Mouse (Mus musculus) C2C12 (cell line): ENCODE data around the gene Cldn18. TPM values are rescaled to one million over a fixed set of nuclear protein-coding genes. Genes with fewer than 3 reads are reported as not detected.

ENCODE experiments used
- H3K27me3 ChIP-seq: one replicate; pipeline ENCODE4 v1.6.1; 2011; ENCODE audit not compliant: control insufficient read depth, insufficient read depth, insufficient read length
- H3K36me3 ChIP-seq: one replicate; pipeline ENCODE4 v1.6.1; 2011; ENCODE audit not compliant: control insufficient read depth, insufficient read depth
- H3K4me3 ChIP-seq: one replicate; pipeline ENCODE4 v1.5.1; 2011; ENCODE audit warnings: mild to moderate bottlenecking, control low read depth; ENCODE audit not compliant: poor library complexity, insufficient read depth, severe bottlenecking
- H3K79me2 ChIP-seq: one replicate; pipeline ENCODE4 v1.6.1; 2011; ENCODE audit not compliant: control insufficient read depth, insufficient read depth
- H3K79me3 ChIP-seq: one replicate; pipeline ENCODE4 v1.6.1; 2011; ENCODE audit warnings: low read depth, control low read depth
- H3ac ChIP-seq: one replicate; pipeline ENCODE3; 2011; ENCODE audit warnings: low read depth; ENCODE audit not compliant: control insufficient read depth, insufficient read length
- CEBPB ChIP-seq: IDR thresholded peaks from one replicate; pipeline ENCODE4 v1.6.1; 2011; ENCODE audit warnings: low read depth, mild to moderate bottlenecking, control low read depth, moderate library complexity
- CTCF ChIP-seq: IDR thresholded peaks from one replicate; pipeline ENCODE4 v1.5.1; 2011; ENCODE audit not compliant: control insufficient read depth, insufficient read depth, insufficient read length
- FOSL1 ChIP-seq: IDR thresholded peaks from one replicate; pipeline ENCODE4 v1.8.0; 2011; ENCODE audit warnings: mild to moderate bottlenecking, low read length; ENCODE audit not compliant: poor library complexity, insufficient read depth, severe bottlenecking
- MAX ChIP-seq: IDR thresholded peaks from one replicate; pipeline ENCODE4 v1.6.1; 2011; ENCODE audit warnings: mild to moderate bottlenecking, control low read depth
- MYOD1 ChIP-seq: IDR thresholded peaks from one replicate; pipeline ENCODE4 v1.6.1; 2011; ENCODE audit warnings: low read depth; ENCODE audit not compliant: control insufficient read depth, insufficient read length
- MYOG ChIP-seq: IDR thresholded peaks from one replicate; pipeline ENCODE4 v1.6.1; 2011; ENCODE audit not compliant: control insufficient read depth, insufficient read length; ENCODE audit errors: extremely low read depth
- USF1 ChIP-seq: IDR thresholded peaks from one replicate; pipeline ENCODE4 v1.6.1; 2011; ENCODE audit warnings: low read depth, mild to moderate bottlenecking, control low read depth, moderate library complexity
- polyA plus RNA-seq: library from polyadenylated mRNA; unstranded; fragments of >200 nt; fragmentation: generic; extraction: Trizol; gene quantifications from one replicate; pipeline ENCODE4 v1.2.1, GENCODE M21; 2012; ENCODE audit warnings: missing spikeins

Gene Cldn18
- polyA plus RNA-seq, 1 experiment = 0.02 TPM

DNA sequence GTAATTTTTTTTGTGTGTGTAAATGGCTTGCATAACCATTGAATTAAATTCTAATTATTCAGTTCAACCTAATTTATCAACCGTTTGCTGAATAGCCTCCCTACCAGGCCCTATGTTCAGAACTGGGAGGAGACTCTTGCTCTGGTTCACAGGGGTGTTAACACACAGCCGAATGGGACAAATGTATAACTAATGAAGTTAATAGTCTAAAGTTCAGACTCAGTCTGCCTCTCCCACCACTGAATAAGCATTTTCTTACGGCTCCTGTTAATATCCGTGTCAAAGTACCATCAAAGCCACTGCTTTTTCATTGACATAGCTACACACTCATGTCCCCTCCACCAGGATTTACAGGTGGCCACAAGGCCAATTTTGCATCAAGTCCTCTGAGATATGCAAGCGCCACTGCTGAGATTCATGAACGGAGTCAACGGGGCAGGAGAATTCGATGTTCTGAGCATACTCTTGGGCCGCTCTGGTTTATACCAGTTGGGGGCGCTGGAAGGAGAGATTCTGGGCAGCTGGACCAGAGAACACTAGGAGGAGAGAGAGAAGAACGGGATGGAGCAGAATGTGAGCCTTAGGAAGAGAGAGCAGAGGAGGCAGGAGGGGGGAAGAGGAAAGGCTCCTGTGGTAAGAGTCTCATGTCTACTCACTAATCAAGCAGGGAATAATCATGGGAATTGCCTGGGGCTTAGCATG is 9.5 kb downstream of the Cldn18 start:
- H3K79me2 ChIP-seq = no peaks in the 10 kb centered on the region
- no peaks in the 10 kb centered on the region for H3K36me3 ChIP-seq
- no peak for TF ChIP-seq USF1
- H3K79me3 ChIP-seq = no peaks in the 10 kb centered on the region
- H3K27me3 ChIP-seq = no peaks in the 10 kb centered on the region
- no peak overlapping the region for H3ac ChIP-seq
- no peak overlapping the region for H3K4me3 ChIP-seq

DNA sequence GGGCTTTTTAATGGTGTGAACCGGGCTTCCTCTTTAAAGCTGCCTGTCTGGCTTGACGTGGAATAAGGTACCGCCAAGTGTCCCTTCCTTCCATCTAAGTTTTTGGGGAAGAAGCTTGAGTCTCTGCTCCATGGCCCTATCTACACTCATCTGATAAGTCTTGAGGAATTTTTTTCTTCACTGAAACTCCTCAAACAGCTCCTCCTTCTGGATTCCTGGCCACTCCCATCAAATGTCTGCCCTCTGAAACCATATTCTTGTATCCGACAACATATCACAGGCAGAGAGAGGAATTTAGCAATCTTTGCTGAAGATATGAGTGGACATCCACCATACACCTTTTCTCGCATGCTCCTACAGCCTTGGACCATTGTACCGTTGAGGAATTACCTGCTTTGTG is 10.8 kb downstream of the Cldn18 start:
- H3K36me3 ChIP-seq = no peaks in the 10 kb centered on the region
- H3K27me3 ChIP-seq = no peaks in the 10 kb centered on the region
- H3K4me3 ChIP-seq = no peak overlapping the region
- no peaks in the 10 kb centered on the region for H3K79me3 ChIP-seq
- TF ChIP-seq CTCF = no peak
- no peak for TF ChIP-seq CEBPB
- no peak for TF ChIP-seq MYOG
- no peak for TF ChIP-seq USF1
- no peak for TF ChIP-seq MAX
- no peak for TF ChIP-seq FOSL1
- no peak for TF ChIP-seq MYOD1
- H3K79me2 ChIP-seq = no peaks in the 10 kb centered on the region
- no peak overlapping the region for H3ac ChIP-seq

DNA sequence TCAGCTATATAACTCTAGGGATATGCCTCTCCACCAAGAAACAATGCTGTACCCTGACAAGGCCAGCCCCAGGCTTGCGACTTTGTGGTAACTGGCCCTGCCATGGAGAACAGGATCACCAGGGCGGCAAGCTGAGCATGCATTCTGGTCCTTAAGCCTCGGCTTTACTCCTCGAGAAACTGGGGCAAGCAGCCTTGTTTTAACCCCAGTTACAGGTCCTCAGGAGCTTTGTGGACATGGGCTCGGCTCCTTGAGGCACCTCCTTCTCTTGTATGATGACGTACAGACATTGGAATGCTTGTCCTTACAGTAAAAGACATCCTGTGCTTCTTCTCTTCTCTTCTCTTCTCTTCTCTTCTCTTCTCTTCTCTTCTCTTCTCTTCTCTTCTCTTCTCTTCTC is 13.4 kb downstream of the Cldn18 start:
- Histone ChIP-seq H3K27me3 (no peaks in the 10 kb centered on the region), H3K36me3 (no peaks in the 10 kb centered on the region), H3K79me2 (no peaks in the 10 kb centered on the region), H3K4me3 (no peak overlapping the region), H3K79me3 (no peaks in the 10 kb centered on the region), H3ac (no peak overlapping the region)
- no peak for TF ChIP-seq MYOG
- no peak for TF ChIP-seq USF1
- no peak for TF ChIP-seq CTCF
- no peak for TF ChIP-seq MYOD1
- no peak for TF ChIP-seq MAX
- no peak for TF ChIP-seq CEBPB
- TF ChIP-seq FOSL1 = no peak

DNA sequence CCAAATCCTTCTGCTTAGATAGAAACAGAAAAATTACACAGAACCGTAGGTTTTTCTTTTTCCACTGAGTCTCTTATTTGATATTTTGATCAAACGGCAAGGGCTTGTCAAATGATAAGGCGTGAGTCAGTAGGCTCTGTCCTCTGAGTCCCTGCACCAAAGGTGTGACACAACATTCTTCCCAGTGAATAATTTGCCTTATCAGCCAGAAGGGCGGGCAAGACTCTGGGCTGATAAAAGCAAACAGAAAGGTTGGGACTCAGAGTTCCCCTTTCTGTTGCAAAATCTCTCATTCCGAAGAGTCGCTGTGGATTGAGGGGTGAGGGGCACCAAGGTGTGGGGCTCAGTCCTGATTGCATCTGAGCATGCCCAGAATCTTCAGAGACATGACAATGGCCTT is 14.9 kb downstream of the Cldn18 start:
- no peak overlapping the region for H3K4me3 ChIP-seq
- no peaks in the 10 kb centered on the region for H3K27me3 ChIP-seq
- H3K79me3 ChIP-seq = no peaks in the 10 kb centered on the region
- TF ChIP-seq CTCF (no peak), FOSL1 (no peak), USF1 (no peak), MYOD1 (no peak), MAX (no peak), MYOG (no peak), CEBPB (no peak)
- H3K79me2 ChIP-seq = no peaks in the 10 kb centered on the region
- H3K36me3 ChIP-seq = no peaks in the 10 kb centered on the region
- H3ac ChIP-seq = no peak overlapping the region

DNA sequence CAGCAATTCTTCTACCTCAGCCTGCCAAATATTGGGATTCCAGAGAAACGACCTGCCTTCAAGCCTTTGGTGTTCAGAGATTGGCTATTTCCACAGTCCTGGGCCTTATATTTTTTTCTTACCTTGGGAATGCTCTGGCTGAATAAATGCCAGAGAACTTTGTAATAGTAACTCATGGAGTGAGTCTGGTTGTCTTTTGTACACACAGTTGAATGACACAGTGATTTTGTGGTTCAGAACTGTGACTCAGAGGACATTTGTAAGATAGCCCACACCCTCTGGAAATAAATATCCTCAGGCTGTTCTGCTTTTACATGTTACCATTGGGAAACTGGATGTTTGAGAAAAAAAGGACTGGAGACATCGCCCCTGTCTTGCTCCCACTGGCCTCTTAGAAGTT is 15.9 kb downstream of the Cldn18 start:
- H3K36me3 ChIP-seq = no peaks in the 10 kb centered on the region
- H3K27me3 ChIP-seq = no peaks in the 10 kb centered on the region
- no peaks in the 10 kb centered on the region for H3K79me3 ChIP-seq
- H3K79me2 ChIP-seq = no peaks in the 10 kb centered on the region
- H3ac ChIP-seq = no peak overlapping the region
- no peak for TF ChIP-seq MYOG
- TF ChIP-seq MYOD1 = no peak
- peak; percentile 62 for TF ChIP-seq FOSL1
- TF ChIP-seq CEBPB = no peak
- no peak overlapping the region for H3K4me3 ChIP-seq

DNA sequence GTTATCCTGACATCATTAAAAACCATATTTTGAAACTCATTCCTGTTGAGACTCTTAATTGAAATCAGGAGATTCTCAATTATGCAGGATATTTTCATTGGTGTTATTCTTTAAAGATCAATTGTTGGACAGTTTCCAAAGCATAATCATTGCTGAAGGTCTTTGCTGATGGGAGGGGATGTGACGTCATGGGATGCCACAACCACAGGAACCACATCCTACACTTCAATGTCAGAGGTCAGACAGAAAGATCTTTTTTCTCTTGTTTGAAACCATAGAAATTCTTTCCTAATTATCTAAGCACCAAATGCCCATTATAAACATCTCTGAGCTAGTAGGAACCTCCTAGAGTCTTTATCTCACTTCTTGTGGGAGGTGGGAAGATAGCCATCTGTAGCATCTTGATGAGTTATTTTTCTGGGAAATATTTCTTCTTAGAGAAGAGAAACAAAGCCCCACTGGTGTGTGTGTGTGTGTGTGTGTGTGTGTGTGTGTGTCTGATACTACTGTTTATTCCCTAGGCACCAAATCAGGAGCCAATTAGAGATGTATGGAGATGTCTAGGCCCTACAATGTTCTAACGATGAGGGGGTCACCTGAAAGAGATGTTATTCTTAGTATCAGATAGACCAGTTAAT is 17.2 kb downstream of the Cldn18 start:
- Histone ChIP-seq H3K79me2 (no peaks in the 10 kb centered on the region), H3ac (no peak overlapping the region)
- no peak for TF ChIP-seq USF1
- TF ChIP-seq CEBPB = no peak
- no peak for TF ChIP-seq FOSL1
- no peak for TF ChIP-seq MYOD1
- no peak for TF ChIP-seq CTCF
- no peak for TF ChIP-seq MYOG
- TF ChIP-seq MAX = no peak

More for the DNA sequence above, 17.2 kb downstream of the Cldn18 start:
- no peaks in the 10 kb centered on the region for H3K79me3 ChIP-seq
- H3K4me3 ChIP-seq = no peak overlapping the region
- H3K36me3 ChIP-seq = no peaks in the 10 kb centered on the region
- H3K27me3 ChIP-seq = no peaks in the 10 kb centered on the region
